Mouse (Mus musculus) spleen, embryonic (tissue): ENCODE measurements around the gene Nudt2.

Experiments used
- CTCF ChIA-PET: fragments of 350-600 bp; sonication (Branson Sonifier 250); formaldehyde crosslinking; loops from one replicate; lab custom pipeline; 2022; lab: Charles Lee

Nudt2 gene

DNA sequence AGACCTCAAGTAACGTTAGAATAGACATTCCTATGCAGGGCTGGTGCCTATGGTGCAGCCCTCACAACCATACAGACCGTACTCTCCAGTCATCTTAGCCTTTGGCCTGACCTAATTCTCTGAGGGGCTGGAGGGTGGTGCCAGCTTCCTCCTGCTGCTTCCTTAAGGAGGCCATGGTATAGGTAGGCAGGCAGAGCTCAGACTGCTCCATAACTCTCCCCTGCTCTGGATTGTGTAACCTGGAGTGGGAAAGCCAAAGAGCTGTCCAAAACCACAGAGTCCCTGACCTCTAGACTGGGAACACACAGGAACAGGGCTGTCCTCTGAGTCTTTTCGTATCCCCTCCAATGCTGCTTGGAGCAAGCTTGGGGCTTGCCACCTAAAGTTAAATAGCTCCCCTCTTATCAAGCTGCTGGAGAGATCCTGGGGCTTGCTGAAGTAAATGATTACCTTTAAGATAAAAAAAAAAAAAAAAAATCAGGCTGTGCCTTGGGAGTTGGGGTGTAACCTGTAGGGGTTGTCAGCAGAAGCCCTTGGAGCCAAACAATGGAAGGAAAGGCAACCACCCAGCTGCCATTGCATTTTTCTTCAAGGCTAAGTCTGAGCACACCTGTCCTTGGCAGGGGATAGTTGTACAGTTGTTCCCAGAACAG lies 28.6 kb downstream of the Nudt2 start:
- CTCF ChIA-PET: no interaction called here

DNA sequence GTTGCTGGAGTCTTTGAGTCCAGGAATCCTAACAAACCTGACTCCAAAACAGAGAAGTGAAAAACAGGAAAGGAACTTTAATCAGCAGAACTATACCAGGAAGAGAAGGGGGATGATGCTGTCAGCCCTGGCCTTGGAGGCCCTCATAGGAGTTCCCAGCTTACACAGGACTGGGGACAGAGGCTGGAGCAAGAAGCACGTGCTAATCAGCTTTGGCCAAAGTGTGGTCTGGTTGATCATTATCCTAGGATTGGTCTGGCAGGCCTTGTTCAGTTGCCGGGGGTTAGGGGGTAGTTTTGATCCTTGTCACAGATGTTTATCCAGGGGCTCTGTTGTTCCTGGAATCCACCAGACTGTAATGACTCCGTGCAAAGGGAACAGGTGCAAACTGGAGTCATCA lies 29.4 kb downstream of the Nudt2 start:
- CTCF ChIA-PET: no interaction called here

DNA sequence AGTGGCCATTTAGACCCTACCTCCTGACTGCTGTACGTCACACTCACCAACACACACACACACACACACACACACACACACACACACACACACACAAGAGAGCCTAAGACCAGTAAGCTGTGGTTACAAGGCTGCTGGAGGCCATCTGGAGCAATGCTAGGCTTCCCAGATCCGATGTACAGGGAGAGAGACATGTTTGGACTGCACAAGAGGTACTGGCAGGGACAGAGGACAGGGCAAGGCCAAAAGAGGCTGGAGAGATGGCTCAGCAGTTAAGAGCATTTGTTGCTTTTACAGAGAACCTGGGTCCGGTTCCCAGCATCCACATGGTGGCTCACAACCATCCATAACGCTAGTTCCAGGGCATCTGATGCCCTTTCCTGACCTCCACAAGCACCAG lies 30.1 kb downstream of the Nudt2 start:
- CTCF ChIA-PET: no interaction called here

DNA sequence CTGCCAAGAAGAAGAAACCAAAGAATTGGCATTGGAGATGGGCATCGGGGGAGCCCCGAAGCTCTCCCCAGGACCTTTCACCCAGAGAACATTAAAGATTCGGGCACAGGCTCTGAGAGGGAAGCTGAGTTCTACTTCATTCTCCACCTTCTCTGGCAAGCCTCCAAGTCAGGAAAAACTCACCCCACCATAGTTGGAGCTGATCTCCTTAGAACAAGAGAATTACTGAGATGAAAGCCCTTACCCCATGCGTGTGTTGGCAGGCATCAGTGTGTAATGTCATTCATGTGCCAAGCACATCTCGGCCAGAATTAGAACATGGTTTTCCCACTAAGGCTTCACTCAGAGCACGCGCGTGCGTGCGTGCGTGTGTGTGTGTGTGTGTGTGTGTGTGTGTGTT lies 30.9 kb downstream of the Nudt2 start:
- CTCF ChIA-PET: no interaction called here

DNA sequence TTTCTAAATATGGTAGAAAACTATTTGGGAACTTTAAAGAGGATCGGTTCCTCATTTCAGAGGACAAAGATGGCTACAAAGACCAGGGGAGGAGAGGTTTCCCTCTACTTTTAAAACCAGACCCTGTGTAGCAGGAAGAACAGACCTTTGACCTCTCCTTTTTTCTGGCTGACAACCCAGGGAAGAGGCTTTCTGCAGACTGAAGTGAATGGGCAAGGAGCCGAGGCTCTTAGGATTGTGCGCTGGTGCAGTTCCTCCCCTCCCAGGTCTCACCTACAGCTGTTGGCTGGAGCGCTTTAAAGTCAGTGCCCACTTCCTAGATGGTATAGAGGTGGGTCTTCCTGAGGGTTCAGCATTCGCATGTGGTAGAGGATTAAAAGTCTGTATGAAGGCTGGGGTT lies 32.1 kb downstream of the Nudt2 start:
- CTCF ChIA-PET: no interaction called here

- CTCF ChIA-PET: no interaction called here
Observed at GRCm38 (mm10) chr4:41497579-41497978, 32.6 kb downstream of the Nudt2 start.

- CTCF ChIA-PET: no interaction called here
Observed at GRCm38 (mm10) chr4:41497995-41498845, 33.3 kb downstream of the Nudt2 start.

DNA sequence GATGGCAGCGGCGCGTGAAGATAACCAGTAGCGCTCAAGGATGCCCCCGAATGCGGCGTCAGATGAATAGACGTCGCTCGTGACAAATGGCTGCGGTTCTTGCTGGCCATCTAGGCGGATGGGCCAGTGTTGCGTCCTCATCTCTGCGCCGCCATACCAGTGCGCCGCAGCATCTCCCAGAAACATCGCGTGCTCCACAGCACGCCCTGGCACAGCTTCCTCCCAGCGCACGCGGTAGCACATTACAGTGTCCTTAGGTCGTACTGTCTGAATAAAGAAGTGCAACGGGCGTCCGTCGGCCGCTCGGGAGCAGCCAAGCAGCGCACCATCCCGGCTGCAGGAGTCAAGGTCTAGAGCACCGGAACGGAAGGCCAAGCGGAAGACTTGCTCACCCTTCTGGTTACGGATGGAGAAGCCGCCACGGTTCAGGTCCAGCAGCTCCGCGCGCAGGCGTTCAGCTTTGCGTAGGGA lies 34.0 kb downstream of the Nudt2 start:
- CTCF ChIA-PET: no interaction called here

GRCm38 (mm10) chr4:41499619-41500018 lies 34.7 kb downstream of the Nudt2 start:
- CTCF ChIA-PET: no interaction called here

DNA sequence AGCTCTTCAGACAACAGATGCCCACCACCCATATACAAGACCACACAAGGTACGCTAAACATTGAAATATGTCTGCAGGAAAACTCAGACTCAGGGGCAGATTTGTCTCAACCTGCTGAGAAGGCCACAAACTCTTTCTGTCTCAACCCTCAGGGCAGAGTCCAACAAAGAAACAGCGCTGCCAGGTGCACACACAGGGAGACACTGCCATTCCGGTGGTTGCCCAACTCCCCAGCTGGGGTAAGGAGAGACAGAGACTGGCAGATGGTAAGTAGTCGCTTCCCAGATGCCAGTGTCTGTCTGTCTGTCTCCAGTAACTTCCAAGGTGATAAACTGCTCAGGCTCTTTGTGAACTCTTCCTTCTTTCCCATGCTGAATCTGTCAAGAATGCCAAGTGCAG lies 35.8 kb downstream of the Nudt2 start:
- CTCF ChIA-PET: no interaction called here

DNA sequence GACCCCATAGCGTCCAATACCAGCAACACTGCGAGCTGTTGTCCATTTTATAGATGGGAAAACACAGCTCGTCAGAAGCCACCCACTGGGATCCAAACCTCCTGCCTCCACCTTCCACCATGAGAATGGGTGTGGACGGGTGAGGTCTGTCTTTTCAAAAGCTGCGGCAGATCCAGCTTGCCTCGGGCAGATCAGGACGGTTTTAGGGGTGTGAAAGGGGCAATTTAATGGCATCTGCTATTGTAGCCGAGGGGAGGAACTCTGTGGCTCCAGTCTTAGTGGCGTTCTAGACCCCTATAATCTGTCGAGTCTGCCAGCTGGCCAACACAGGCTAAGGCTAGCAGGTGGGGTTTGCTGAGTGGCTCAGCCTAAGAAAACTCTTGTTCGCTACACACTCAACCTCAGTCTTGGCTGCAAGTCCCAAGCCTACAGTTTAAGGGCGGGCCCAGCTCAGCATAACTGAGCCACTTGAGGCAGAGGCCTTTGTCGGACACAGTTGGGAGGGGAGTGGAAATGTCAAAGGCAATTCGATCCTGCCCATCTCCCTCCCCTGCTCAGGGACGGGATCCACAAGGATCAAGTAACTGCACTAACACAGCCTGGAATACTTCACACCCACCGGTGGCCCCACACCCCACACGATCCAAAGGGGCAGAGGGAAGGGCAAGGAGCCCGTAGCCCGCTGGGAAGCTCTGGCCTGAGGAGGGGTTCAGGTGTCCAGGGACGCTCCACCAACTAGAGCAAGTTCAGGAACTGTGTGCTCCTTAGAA lies 37.4 kb downstream of the Nudt2 start:
- CTCF ChIA-PET: no interaction called here

DNA sequence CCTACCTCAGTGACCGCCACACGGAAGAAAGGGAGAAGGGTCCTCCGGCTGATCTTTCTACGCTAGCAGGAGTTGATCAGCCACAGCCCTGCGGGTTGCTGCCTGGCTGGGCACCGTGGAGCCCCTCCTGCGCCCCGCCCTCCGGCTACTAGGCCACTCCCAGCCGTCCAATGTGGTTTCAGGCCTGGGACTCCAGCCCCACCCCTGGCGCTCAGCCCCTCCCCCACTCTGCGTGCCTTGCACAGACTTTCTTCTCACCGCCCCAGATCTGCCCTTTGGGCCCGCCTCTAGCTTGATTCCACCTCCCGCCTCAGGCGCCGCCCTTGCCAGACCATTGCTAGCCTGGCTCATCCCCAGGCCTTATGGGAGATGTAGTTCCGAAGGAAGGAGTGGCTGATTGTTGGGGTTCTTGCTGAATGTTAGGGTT lies 38.0 kb downstream of the Nudt2 start, which contains the start of gene AI464131:
AI464131 (minus strand) TSS at position 91 of the 427 bp plus-strand sequence.
- CTCF ChIA-PET: no interaction called here

DNA sequence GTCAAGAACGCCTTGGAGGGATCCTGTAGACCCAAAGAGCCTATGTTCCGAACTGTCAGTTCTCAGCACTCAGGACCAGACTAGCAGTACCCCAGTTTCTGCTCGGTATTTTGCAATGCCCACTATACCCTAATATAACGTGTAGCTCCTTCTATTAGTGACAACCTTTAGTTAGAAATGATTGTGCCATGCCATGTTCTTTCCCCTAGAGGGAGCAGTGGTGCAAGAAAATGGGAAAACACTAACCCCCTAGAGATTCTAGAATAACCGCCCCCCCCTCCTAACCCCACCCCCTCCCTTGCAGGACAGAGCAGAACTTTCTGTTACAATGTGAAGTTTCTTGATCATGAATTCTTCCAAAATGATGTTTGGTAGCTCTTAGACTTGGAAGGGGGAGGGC lies 39.4 kb downstream of the Nudt2 start:
- CTCF ChIA-PET: interaction anchor here (0.7 kb wide), 1 partner anchor 13 kb away, joined by 4 read pairs; no protein-coding TSS in a partner anchor

DNA sequence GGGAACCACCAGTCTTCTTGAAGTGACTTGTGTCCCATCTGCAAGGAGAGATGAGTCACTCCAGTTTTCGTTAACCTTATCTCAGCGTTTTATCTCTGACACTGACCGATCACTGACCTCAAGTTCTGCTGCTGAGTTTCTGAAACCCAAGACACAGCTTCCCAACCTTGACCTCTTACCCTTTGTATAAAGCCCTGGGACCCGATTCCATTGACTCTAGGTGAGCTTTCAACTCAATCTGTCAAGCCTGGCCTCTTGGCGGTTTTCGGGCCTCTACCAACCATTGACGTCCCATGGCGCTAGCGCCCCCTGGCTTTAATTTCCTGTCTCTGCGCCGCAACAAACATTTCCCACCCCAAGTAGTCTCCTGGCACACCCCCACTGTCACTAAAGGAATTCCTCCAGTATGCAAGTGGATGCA lies 40.2 kb downstream of the Nudt2 start:
- CTCF ChIA-PET: no interaction called here

GRCm38 (mm10) chr4:41506156-41506555 lies 41.2 kb downstream of the Nudt2 start:
- CTCF ChIA-PET: no interaction called here

GRCm38 (mm10) chr4:41506906-41507305 lies 42.0 kb downstream of the Nudt2 start:
- CTCF ChIA-PET: no interaction called here

- CTCF ChIA-PET: no interaction called here
Observed at GRCm38 (mm10) chr4:41507326-41507924, 42.5 kb downstream of the Nudt2 start.

- CTCF ChIA-PET: no interaction called here
Observed at GRCm38 (mm10) chr4:41507998-41508397, 43.0 kb downstream of the Nudt2 start.

- CTCF ChIA-PET: no interaction called here
Observed at GRCm38 (mm10) chr4:41513309-41513708, 48.4 kb downstream of the Nudt2 start.

DNA sequence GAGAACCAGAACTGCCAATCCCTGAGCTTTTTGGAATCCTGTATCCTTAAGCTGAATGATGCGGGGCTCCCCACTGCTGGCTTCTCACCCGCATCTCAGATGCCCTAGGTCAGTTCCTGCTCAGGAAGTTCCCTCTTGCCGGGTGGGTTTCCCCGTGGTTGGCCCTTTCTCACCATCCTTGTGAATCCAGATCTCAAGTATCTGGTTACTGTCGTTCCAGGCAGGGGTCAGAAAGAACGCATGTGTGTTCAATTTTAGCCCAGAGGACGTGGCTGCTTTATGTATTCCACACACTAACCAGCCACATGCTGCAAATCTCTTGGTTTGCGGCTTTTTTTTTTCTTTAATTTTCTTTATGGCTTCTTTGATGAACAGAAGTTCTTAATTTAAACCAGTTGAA lies 48.8 kb downstream of the Nudt2 start:
- CTCF ChIA-PET: no interaction called here

DNA sequence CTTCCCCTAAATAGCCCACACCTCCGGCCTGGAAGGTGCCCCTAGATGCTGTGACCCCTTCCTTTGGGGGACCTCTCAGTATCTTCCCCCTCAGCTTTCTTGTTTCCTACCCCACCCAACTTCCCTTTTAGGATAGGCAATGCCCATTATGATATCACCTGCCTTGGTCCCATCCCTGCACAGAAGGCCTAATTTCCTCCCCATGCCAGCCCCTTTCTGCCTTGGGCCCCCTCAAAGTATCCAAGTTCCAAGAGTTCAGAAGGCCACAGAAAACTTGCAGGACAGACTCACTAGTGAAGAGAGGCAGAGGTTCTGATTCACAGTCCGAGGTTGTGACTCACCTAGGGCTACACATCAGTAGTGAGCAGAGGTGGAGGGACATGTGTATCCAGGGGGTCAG lies 52.3 kb downstream of the Nudt2 start, which contains the start of gene 1110017D15Rik:
1110017D15Rik (minus strand) TSS at position 101 of the 400 bp plus-strand sequence.
- CTCF ChIA-PET: no interaction called here

GRCm38 (mm10) chr4:41518349-41518748 lies 53.4 kb downstream of the Nudt2 start:
- CTCF ChIA-PET: no interaction called here
